Mouse (Mus musculus) yolk sac, embryonic 10.5 days (tissue): ENCODE results near the gene Map3k9.
A peak's percentile ranks its signal among the peaks of the same experiment; 100 is the strongest.

Experiments used
- DNase-seq: peaks from one replicate; pipeline ENCODE4 v3.0.0-alpha.2; 2017; ENCODE audit warnings: low spot score

The Map3k9 gene

GRCm38 (mm10) chr12:81787262-81787661, 6.3 kb upstream of the Map3k9 start:
- DNase-seq: no peak

GRCm38 (mm10) chr12:81783301-81783700, 2.3 kb upstream of the Map3k9 start:
- DNase-seq: no peak

- DNase-seq: no peak
These were observed 1.6 kb upstream of the Map3k9 start for GRCm38 (mm10) chr12:81782606-81783005.

- DNase-seq: peak; percentile 44
These were observed 493 bp downstream of the Map3k9 start for GRCm38 (mm10) chr12:81780271-81781093.

GRCm38 (mm10) chr12:81779831-81780230, 1.1 kb downstream of the Map3k9 start:
- peak; percentile 61 for DNase-seq

- peak; percentile 18 for DNase-seq
These were observed 4.8 kb downstream of the Map3k9 start for GRCm38 (mm10) chr12:81776191-81776590.

GRCm38 (mm10) chr12:81775641-81776040, 5.3 kb downstream of the Map3k9 start:
- DNase-seq: no peak

- no peak for DNase-seq
These were observed 6.8 kb downstream of the Map3k9 start for GRCm38 (mm10) chr12:81774186-81774585.

- DNase-seq: no peak
These were observed 11.5 kb downstream of the Map3k9 start for GRCm38 (mm10) chr12:81769458-81769857.

GRCm38 (mm10) chr12:81765386-81765785, 15.6 kb downstream of the Map3k9 start:
- no peak for DNase-seq

- DNase-seq: no peak
These were observed 16.6 kb downstream of the Map3k9 start for GRCm38 (mm10) chr12:81764370-81764769.

GRCm38 (mm10) chr12:81754651-81755050, 26.3 kb downstream of the Map3k9 start:
- no peak for DNase-seq

GRCm38 (mm10) chr12:81751116-81751515, 29.9 kb downstream of the Map3k9 start:
- no peak for DNase-seq

- no peak for DNase-seq
These were observed 32.1 kb downstream of the Map3k9 start for GRCm38 (mm10) chr12:81748918-81749317.

GRCm38 (mm10) chr12:81748021-81748576, 32.9 kb downstream of the Map3k9 start:
- no peak for DNase-seq

- DNase-seq: no peak
These were observed 34.5 kb downstream of the Map3k9 start for GRCm38 (mm10) chr12:81746400-81747024.

GRCm38 (mm10) chr12:81735246-81736070, 45.5 kb downstream of the Map3k9 start:
- DNase-seq: no peak

GRCm38 (mm10) chr12:81726246-81726822, 54.6 kb downstream of the Map3k9 start:
- DNase-seq: no peak

- no peak for DNase-seq
These were observed 56.2 kb downstream of the Map3k9 start for GRCm38 (mm10) chr12:81724776-81725175.

- no peak for DNase-seq
These were observed 57.6 kb downstream of the Map3k9 start for GRCm38 (mm10) chr12:81723375-81723774.

- DNase-seq: no peak
These were observed 61.3 kb downstream of the Map3k9 start for GRCm38 (mm10) chr12:81719715-81720114.

- DNase-seq: no peak
These were observed 61.8 kb downstream of the Map3k9 start for GRCm38 (mm10) chr12:81719161-81719560.
